Mouse (Mus musculus) adrenal gland, adult 8-10 months (tissue): ENCODE measurements at regions not wholly inside any gene's neighbourhood (a gene's known extent, or its start where the extent isn't known, plus 50 kb on each side); places are given as distances from the start of the nearest gene placed in this dataset.
A peak's percentile ranks its signal among the peaks of the same experiment; 100 is the strongest.

ENCODE experiments used
- DNase-seq: peaks from one replicate; pipeline ENCODE4 v3.0.0; 2022

GRCm38 (mm10) chr7:129818833-129819232 lies 227.2 kb downstream of the Wdr11 start:
- no peak for DNase-seq

GRCm38 (mm10) chr7:129819651-129820050 lies 228.0 kb downstream of the Wdr11 start:
- no peak for DNase-seq

- no peak for DNase-seq
These were observed 237.3 kb downstream of the Wdr11 start for GRCm38 (mm10) chr7:129828970-129829369.

- DNase-seq = no peak
These were observed 241.2 kb downstream of the Wdr11 start for GRCm38 (mm10) chr7:129832830-129833229.

GRCm38 (mm10) chr7:129842303-129843122 lies 250.8 kb downstream of the Wdr11 start:
- no peak for DNase-seq

- no peak for DNase-seq
These were observed 255.5 kb downstream of the Wdr11 start for GRCm38 (mm10) chr7:129847136-129847535.

- no peak for DNase-seq
These were observed 261.9 kb downstream of the Wdr11 start for GRCm38 (mm10) chr7:129853596-129853995.

- no peak for DNase-seq
These were observed 263.3 kb downstream of the Wdr11 start for GRCm38 (mm10) chr7:129854942-129855341.

- DNase-seq = no peak
These were observed 271.3 kb downstream of the Wdr11 start for GRCm38 (mm10) chr7:129862966-129863365.

- DNase-seq = peak; percentile 33
These were observed 273.9 kb downstream of the Wdr11 start for GRCm38 (mm10) chr7:129865536-129865935.

- DNase-seq = no peak
These were observed 280.6 kb downstream of the Wdr11 start for GRCm38 (mm10) chr7:129872208-129872790.

GRCm38 (mm10) chr7:129876202-129876851 lies 284.7 kb downstream of the Wdr11 start:
- no peak for DNase-seq

GRCm38 (mm10) chr7:129876852-129877223 lies 285.2 kb downstream of the Wdr11 start:
- no peak for DNase-seq

GRCm38 (mm10) chr7:129896291-129896690 lies 304.6 kb downstream of the Wdr11 start:
- no peak for DNase-seq

- no peak for DNase-seq
These were observed 305.8 kb downstream of the Wdr11 start for GRCm38 (mm10) chr7:129897511-129897910.

GRCm38 (mm10) chr7:129902256-129902655 lies 310.6 kb downstream of the Wdr11 start:
- no peak for DNase-seq

- DNase-seq = no peak
These were observed 311.5 kb downstream of the Wdr11 start for GRCm38 (mm10) chr7:129903126-129903525.

GRCm38 (mm10) chr7:129906131-129906530 lies 314.5 kb downstream of the Wdr11 start:
- DNase-seq = no peak

- no peak for DNase-seq
These were observed 317.2 kb downstream of the Wdr11 start for GRCm38 (mm10) chr7:129908826-129909225.

- DNase-seq = no peak
These were observed 318.1 kb downstream of the Wdr11 start for GRCm38 (mm10) chr7:129909730-129910129.

- no peak for DNase-seq
These were observed 319.2 kb downstream of the Wdr11 start for GRCm38 (mm10) chr7:129910826-129911225.

- no peak for DNase-seq
These were observed 323.2 kb downstream of the Wdr11 start for GRCm38 (mm10) chr7:129914871-129915270.
